Mouse (Mus musculus) CD4-positive naive resting alpha-beta T cell, adult 57 days (primary cell): Measurements from ENCODE around the gene Olfr44. TPM values are rescaled to one million over a fixed set of nuclear protein-coding genes. Genes with fewer than 3 reads are reported as not detected.

ENCODE experiments used
- total RNA-seq: library from RNA; stranded (reverse); gene quantifications from one replicate; pipeline ENCODE4 v1.2.4, GENCODE M21; 2023

Gene Olfr44
- total RNA-seq = not detected

GRCm38 (mm10) chr9:39493895-39494294, at the start of gene Olfr44:
Gene Olfr44 (minus strand): TSS chr9:39493995.

GRCm38 (mm10) chr9:39515531-39515930, 21.7 kb upstream of the Olfr44 start, which contains the start of gene Olfr957:
Gene Olfr957 (minus strand): TSS chr9:39515809.

GRCm38 (mm10) chr9:39471844-39472243, 22.0 kb downstream of the Olfr44 start, which contains the start of gene Olfr955:
Gene Olfr955 (minus strand): TSS chr9:39471944.

GRCm38 (mm10) chr9:39456401-39456800, 37.4 kb downstream of the Olfr44 start, which contains the start of gene Olfr954:
Gene Olfr954 (plus strand): TSS chr9:39456701.

Other genes starting within 250 kb of the Olfr44 start
- not detected for gene Olfr1537, start 244.0 kb downstream of the Olfr44 start, total RNA-seq
- gene Olfr945, start 217.2 kb downstream of the Olfr44 start, total RNA-seq = not detected
- gene Olfr948, start 167.9 kb downstream of the Olfr44 start, total RNA-seq = not detected
- gene Olfr951, start 106.6 kb downstream of the Olfr44 start, total RNA-seq = not detected
- not detected for gene Olfr952, start 66.8 kb downstream of the Olfr44 start, total RNA-seq
- not detected for gene Olfr954, start 37.3 kb downstream of the Olfr44 start, total RNA-seq
- gene Olfr955, start 22.1 kb downstream of the Olfr44 start, total RNA-seq = not detected
- not detected for gene Olfr957, start 21.8 kb upstream of the Olfr44 start, total RNA-seq
- not detected for gene Olfr958, start 60.1 kb upstream of the Olfr44 start, total RNA-seq
- not detected for gene Olfr959, start 81.6 kb upstream of the Olfr44 start, total RNA-seq
- 0.21 TPM for gene AW551984, start 110.4 kb upstream of the Olfr44 start, total RNA-seq
- not detected for gene Olfr148, start 116.7 kb upstream of the Olfr44 start, total RNA-seq
- gene Olfr960, start 127.4 kb upstream of the Olfr44 start, total RNA-seq = not detected
- not detected for gene Olfr961, start 151.1 kb upstream of the Olfr44 start, total RNA-seq
- gene Olfr963, start 173.2 kb upstream of the Olfr44 start, total RNA-seq = not detected
- not detected for gene Olfr149, start 213.1 kb upstream of the Olfr44 start, total RNA-seq
- gene Olfr965, start 217.4 kb upstream of the Olfr44 start, total RNA-seq = not detected
- gene Olfr150, start 237.0 kb upstream of the Olfr44 start, total RNA-seq = not detected